Mouse (Mus musculus) cortical plate, adult 2 months (tissue): Measurements from ENCODE around the gene Hoga1. TPM values are rescaled to one million over a fixed set of nuclear protein-coding genes. Genes with fewer than 3 reads are reported as not detected.

Source experiments
- H3K27ac ChIP-seq: fragments of 200-500 bp; 2 replicates; pipeline ENCODE4 v1.5.1; 2012; ENCODE audit warnings: low read length, control low read depth, inconsistent platforms; ENCODE audit not compliant: insufficient read depth
- H3K4me1 ChIP-seq: fragments of 200-500 bp; 2 replicates; pipeline ENCODE4 v1.6.1; 2011; ENCODE audit warnings: low read length; ENCODE audit not compliant: control insufficient read depth, insufficient read depth
- H3K4me3 ChIP-seq: fragments of 200-500 bp; 2 replicates; pipeline ENCODE4 v1.5.1; 2011; ENCODE audit warnings: mild to moderate bottlenecking, low read length, control low read depth; ENCODE audit not compliant: insufficient read depth
- CTCF ChIP-seq: fragments of 200-500 bp; IDR thresholded peaks from 2 replicates; pipeline ENCODE4 v1.5.1; 2011; ENCODE audit warnings: mild to moderate bottlenecking, control low read depth, low read length; ENCODE audit not compliant: insufficient read depth; ENCODE audit errors: extremely low read depth
- POLR2A ChIP-seq: fragments of 200-500 bp; IDR thresholded peaks from 2 replicates; pipeline ENCODE4 v1.6.1; 2011; ENCODE audit warnings: mild to moderate bottlenecking, low read length, control low read depth; ENCODE audit not compliant: insufficient read depth; ENCODE audit errors: extremely low read depth
- polyA plus RNA-seq: library from polyadenylated mRNA; depleted of rRNA; stranded (reverse); fragments of >200 nt; gene quantifications from 2 replicates; pipeline ENCODE4 v1.2.3, GENCODE M21; 2012

The Hoga1 gene
- polyA plus RNA-seq, 1 experiment, result 1.4 TPM

GRCm38 (mm10) chr19:42068441-42069240 is 23.2 kb downstream of the Hoga1 start:
- no peak overlapping the region for H3K4me3 ChIP-seq
- TF ChIP-seq CTCF (no peak), POLR2A (no peak)
- no peak overlapping the region for H3K27ac ChIP-seq
- H3K4me1 ChIP-seq, result no peaks in the 10 kb centered on the region

GRCm38 (mm10) chr19:42069241-42069525 is 23.8 kb downstream of the Hoga1 start:
- no peaks in the 10 kb centered on the region for H3K4me1 ChIP-seq
- H3K4me3 ChIP-seq, result no peak overlapping the region
- H3K27ac ChIP-seq, result no peak overlapping the region
- TF ChIP-seq CTCF, result peak; percentile 74
- TF ChIP-seq POLR2A, result no peak

GRCm38 (mm10) chr19:42071221-42071620 is 25.8 kb downstream of the Hoga1 start:
- H3K4me3 ChIP-seq, result no peak overlapping the region
- H3K27ac ChIP-seq, result no peak overlapping the region

DNA sequence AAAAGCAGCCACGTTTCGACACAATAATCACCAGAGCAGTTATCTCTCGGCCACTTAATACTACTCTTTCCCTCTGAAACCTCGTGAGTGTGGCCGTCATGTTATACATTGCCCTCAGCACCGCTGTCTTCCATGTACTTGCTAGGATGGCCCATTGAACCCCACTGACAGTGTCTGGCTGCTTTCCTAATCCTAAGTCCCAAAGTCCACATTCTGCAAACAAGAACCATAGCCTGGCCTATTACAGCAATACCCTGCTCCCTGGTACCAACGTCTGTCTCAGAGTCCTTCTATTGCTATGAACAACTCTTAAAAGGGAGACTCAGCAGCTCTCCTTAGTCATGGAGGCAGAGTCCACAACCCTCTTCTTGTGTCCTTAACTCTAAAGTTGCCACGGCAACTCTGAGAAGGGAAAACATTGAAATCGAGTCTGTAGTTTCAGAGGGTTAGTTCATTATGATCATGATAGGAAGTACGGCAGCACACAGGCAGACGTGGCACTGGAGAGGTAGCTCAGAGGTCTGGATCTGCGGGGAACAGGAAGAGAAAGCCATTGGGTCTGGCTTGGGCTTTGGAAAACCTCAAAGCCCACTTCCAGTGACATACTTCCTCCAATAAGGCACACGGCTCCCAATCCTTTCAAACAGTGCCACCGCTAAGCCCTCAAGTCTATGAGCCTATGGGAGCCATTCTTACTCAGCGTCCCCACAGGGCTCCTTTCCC is 26.6 kb downstream of the Hoga1 start:
- H3K4me3 ChIP-seq, result no peak overlapping the region
- H3K4me1 ChIP-seq, result no peaks in the 10 kb centered on the region
- H3K27ac ChIP-seq, result no peak overlapping the region
- TF ChIP-seq CTCF (no peak), POLR2A (no peak)

More at GRCm38 (mm10) chr19:42071221-42071620, 25.8 kb downstream of the Hoga1 start:
- TF ChIP-seq CTCF (peak; percentile 30; the same call in 1 of the 2 replicates), POLR2A (no peak)
- no peaks in the 10 kb centered on the region for H3K4me1 ChIP-seq

DNA sequence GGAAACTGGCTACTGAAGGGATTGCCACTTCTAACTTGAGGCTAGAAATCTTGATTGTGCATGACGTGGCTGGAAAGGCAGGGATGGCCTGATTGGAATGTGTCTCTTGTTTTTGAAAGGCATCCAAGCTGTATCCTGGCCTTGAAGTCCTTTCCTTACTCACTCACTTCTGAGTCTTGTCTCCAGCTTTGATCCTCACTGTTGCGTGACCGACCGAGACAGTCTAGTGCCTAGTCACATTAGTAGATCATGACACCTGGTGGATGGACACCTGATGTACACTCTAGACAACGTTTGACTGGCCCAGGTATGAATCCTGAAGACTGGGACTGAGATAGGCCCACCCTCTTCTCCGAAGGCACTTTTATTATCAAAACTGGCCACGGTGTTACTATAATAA is 27.4 kb downstream of the Hoga1 start:
- H3K4me1 ChIP-seq, result no peaks in the 10 kb centered on the region
- no peak overlapping the region for H3K27ac ChIP-seq
- TF ChIP-seq CTCF, result no peak
- no peak for TF ChIP-seq POLR2A
- H3K4me3 ChIP-seq, result no peak overlapping the region

DNA sequence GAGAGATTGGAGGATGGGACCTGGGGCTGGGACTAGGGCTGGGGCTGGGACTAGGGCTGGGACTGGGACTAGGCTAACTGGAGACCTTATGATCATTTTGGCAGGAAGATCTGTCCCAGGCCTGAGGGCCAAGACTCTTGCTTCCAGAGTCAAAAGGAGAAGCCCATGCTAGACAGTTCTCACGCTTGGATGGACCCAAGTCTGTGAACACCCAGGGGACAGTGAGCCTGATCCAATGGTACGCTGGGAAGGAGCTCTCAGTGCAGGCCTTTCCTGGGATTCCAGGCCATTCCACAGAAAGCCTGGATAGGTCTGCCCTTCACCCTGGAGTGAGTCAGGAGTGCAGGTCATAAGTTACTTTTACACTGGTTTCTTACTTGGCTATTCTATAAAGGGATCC is 29.6 kb downstream of the Hoga1 start:
- no peaks in the 10 kb centered on the region for H3K4me1 ChIP-seq
- H3K4me3 ChIP-seq, result no peak overlapping the region
- TF ChIP-seq POLR2A (no peak), CTCF (no peak)
- no peak overlapping the region for H3K27ac ChIP-seq

DNA sequence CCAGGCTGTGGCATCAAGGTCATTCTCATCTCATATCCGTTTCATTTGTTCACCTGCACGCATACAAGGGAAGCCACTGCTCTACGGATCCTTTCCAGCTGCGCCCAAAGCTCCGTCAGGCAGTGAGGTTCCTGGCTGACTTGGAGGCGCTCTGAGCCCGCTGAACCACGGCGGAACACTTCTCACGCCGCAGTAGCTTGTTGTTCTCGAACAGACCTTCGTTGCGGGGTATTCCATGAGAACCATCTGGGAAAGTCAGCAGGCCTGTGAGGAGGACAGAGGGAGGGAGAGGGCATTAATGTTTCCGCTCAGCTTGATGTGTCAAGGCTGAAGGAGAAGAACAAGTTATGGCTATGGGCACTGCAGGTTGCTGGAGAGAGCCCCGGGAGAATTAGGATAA is 30.6 kb downstream of the Hoga1 start:
- H3K4me1 ChIP-seq, result no peaks in the 10 kb centered on the region
- TF ChIP-seq POLR2A, result no peak
- TF ChIP-seq CTCF, result no peak
- no peak overlapping the region for H3K27ac ChIP-seq
- no peak overlapping the region for H3K4me3 ChIP-seq

- Histone ChIP-seq H3K4me3 (no peak overlapping the region), H3K4me1 (no peaks in the 10 kb centered on the region)
- TF ChIP-seq CTCF, result no peak
- no peak for TF ChIP-seq POLR2A
Observed at GRCm38 (mm10) chr19:42078566-42078965, 33.2 kb downstream of the Hoga1 start.

DNA sequence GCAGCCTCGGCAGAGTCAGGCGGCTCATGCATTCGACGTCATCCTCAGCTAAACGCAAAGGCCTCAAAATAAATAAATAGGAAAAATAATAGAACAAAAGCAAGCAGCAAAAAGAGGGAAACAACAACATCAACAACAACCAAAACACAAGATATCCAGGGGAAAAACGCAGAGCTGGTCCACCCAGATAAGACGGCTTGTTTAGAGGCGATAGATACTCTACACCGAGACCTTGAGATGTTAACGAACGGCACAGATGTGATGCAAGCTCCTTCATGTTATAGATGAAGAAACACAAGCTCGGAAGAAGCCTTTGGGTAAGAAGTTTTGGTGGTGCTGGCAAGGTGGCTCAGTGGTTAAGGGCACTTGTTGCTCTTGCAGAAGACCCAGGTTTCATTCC is 33.6 kb downstream of the Hoga1 start:
- TF ChIP-seq POLR2A (no peak), CTCF (no peak)
- Histone ChIP-seq H3K27ac (no peak overlapping the region), H3K4me3 (no peak overlapping the region), H3K4me1 (no peaks in the 10 kb centered on the region)

More at GRCm38 (mm10) chr19:42078566-42078965, 33.2 kb downstream of the Hoga1 start:
- H3K27ac ChIP-seq, result no peak overlapping the region

GRCm38 (mm10) chr19:42079950-42080349 is 34.5 kb downstream of the Hoga1 start:
- TF ChIP-seq CTCF (no peak), POLR2A (no peak)
- Histone ChIP-seq H3K27ac (no peak overlapping the region), H3K4me3 (no peak overlapping the region), H3K4me1 (no peaks in the 10 kb centered on the region)
